Mouse (Mus musculus) kidney, embryonic 16.5 days (tissue): ENCODE measurements at regions not wholly inside any gene's neighbourhood (a gene's known extent, or its start where the extent isn't known, plus 50 kb on each side); places are given as distances from the start of the nearest gene placed in this dataset.

ENCODE experiments used
- ATAC-seq: fragments of 200-750 bp; cut with Nextera tagmentation; 2 replicates; pipeline ENCODE4 v1.8.0; 2017; ENCODE audit warnings: moderate TSS enrichment; ENCODE audit not compliant: low FRiP score, low TSS enrichment
- H3K27ac ChIP-seq: fragments of 300-500 bp; sonication (generic); 2 replicates; pipeline ENCODE4 v1.5.1; 2014; ENCODE audit warnings: low read length
- H3K27me3 ChIP-seq: fragments of 300-500 bp; sonication (generic); 2 replicates; pipeline ENCODE4 v1.6.1; 2014; ENCODE audit warnings: low read length, control low read depth, mixed read lengths; ENCODE audit not compliant: insufficient read depth
- H3K36me3 ChIP-seq: fragments of 300-500 bp; sonication (generic); 2 replicates; pipeline ENCODE4 v1.6.1; 2014; ENCODE audit warnings: low read length, control low read depth, mixed read lengths; ENCODE audit not compliant: insufficient read depth
- H3K4me1 ChIP-seq: fragments of 300-500 bp; sonication (generic); 2 replicates; pipeline ENCODE4 v1.6.1; 2014; ENCODE audit warnings: low read length, control low read depth, mixed read lengths; ENCODE audit not compliant: insufficient read depth
- H3K4me2 ChIP-seq: fragments of 300-500 bp; sonication (generic); replicated peaks from 2 replicates; pipeline ENCODE4 v1.6.1; 2014; ENCODE audit warnings: low read depth, low read length
- H3K4me3 ChIP-seq: fragments of 300-500 bp; sonication (generic); 2 replicates; pipeline ENCODE4 v1.5.1; 2014; ENCODE audit warnings: mild to moderate bottlenecking, low read length
- H3K9ac ChIP-seq: fragments of 300-500 bp; sonication (generic); replicated peaks from 2 replicates; pipeline ENCODE4 v1.6.1; 2014; ENCODE audit warnings: low read length
- H3K9me3 ChIP-seq: fragments of 300-500 bp; sonication (generic); 2 replicates; pipeline ENCODE4 v1.6.1; 2016; ENCODE audit warnings: low read length, control low read depth
- WGBS: fragments of 180-500 bp; shearing (Covaris S2); extraction: QIAGEN DNeasy Blood & Tissue Kit; methylation state at CpG from one replicate; pipeline ENCODE4 v1.1.7; 2014; 5-methylcytosine and 5-hydroxymethylcytosine counted together

DNA sequence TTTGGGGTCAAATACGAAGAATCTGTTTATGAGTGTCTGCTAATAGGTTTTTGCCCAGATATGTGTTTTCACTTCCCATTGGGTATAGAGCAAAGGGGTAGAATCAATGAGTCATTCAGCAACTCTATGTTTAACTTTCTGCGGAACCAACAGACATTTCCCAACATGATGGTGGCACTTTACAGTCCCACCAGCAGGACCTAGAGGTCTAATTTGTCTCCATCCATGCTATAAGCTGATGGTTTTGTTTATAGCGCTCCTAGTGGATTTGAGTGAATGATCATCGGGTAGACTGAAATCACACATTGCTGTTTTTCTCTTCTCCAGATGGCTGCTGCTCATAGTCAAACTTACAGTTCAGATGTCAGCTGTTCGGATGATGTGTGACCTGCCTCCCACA lies 99.7 kb upstream of the Arid5b start:
- Histone ChIP-seq H3K36me3 (no peaks in the 10 kb centered on the region), H3K27ac (no peak overlapping the region), H3K4me3 (no peak overlapping the region), H3K9ac (no peak overlapping the region), H3K4me2 (no peak overlapping the region), H3K27me3 (no peaks in the 10 kb centered on the region), H3K4me1 (no peaks in the 10 kb centered on the region), H3K9me3 (no peaks in the 10 kb centered on the region; the same call in 1 of the 2 replicates)
- ATAC-seq: no peak
- 85% methylated on average over 5 of the region's 5 CpGs for WGBS

DNA sequence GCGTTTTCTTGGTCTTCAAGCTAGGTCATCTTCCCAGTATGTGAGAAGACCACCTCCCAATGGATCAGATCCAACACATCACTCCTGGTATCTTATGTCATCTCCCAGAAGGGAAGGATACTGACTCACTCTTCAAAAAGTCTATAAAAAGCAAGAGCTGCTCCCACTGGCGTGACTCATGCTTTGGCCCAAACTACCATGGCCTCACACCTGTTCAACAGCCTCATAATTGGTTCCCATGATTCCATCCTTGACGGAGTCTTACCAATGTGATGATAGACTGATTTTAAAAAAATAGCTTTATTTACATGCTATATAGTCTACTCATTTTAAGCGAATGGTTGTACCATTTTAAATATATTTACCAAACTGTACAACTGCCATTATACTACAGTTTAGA lies 98.9 kb upstream of the Arid5b start:
- Histone ChIP-seq H3K4me3 (no peak overlapping the region), H3K9ac (no peak overlapping the region), H3K27ac (no peak overlapping the region), H3K4me2 (no peak overlapping the region), H3K9me3 (no peaks in the 10 kb centered on the region; the same call in 1 of the 2 replicates), H3K4me1 (no peaks in the 10 kb centered on the region), H3K36me3 (no peaks in the 10 kb centered on the region), H3K27me3 (no peaks in the 10 kb centered on the region)
- 94% methylated on average over 4 of the region's 4 CpGs for WGBS
- no peak for ATAC-seq

DNA sequence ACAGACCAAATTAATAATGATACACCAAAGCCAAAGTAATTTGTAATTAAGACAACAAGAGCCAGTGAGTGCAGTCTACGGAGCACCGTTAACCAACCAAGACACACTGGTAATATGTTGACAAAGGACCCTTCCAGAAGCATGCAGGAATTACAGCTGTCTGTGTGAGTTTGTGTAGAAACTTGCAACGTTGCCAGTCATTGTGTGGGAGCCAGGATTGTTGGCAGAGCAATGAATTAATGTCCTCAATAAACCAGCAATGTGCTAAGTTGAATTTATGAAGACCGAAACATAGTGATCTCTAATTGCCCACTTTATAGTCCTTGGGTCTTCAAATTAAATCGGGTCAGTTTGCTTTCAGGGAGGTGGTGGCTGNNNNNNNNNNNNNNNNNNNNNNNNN lies 95.3 kb upstream of the Arid5b start:
- Histone ChIP-seq H3K9ac (no peak overlapping the region), H3K9me3 (no peaks in the 10 kb centered on the region), H3K4me1 (no peaks in the 10 kb centered on the region), H3K36me3 (no peaks in the 10 kb centered on the region), H3K27ac (no peak overlapping the region), H3K4me2 (no peak overlapping the region), H3K4me3 (no peak overlapping the region), H3K27me3 (no peaks in the 10 kb centered on the region)
- 61% methylated on average over 5 of the region's 5 CpGs for WGBS
- ATAC-seq: no peak

GRCm38 (mm10) chr10:68371785-68372184 lies 93.2 kb upstream of the Arid5b start:
- no peak overlapping the region for H3K27ac ChIP-seq
- 93% methylated on average over 6 of the region's 6 CpGs for WGBS
- H3K27me3 ChIP-seq: no peaks in the 10 kb centered on the region
- H3K9me3 ChIP-seq: no peaks in the 10 kb centered on the region
- no peak overlapping the region for H3K9ac ChIP-seq
- ATAC-seq: no peak
- H3K4me1 ChIP-seq: no peaks in the 10 kb centered on the region
- no peak overlapping the region for H3K4me3 ChIP-seq
- H3K4me2 ChIP-seq: no peak overlapping the region
- no peaks in the 10 kb centered on the region for H3K36me3 ChIP-seq

DNA sequence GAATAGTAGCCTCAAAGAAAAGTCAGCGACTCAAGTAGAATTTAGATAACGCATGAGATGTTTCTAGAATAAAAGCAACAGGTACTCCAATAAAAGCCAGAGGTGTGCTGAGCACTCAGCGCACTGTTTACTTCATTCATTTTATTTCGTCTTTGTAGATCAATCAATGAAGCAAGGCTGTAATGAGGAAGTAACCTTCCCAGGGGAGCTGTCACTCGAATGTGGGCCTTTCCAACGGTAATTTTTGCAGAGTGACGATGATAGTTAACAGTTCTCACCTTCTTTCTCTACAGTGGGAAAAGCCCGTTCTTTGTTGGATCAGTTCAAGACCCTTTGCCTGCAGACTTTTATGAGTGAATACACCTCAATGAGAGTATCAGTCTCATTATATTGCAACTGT lies 92.4 kb upstream of the Arid5b start:
- no peak overlapping the region for H3K9ac ChIP-seq
- H3K4me2 ChIP-seq: no peak overlapping the region
- no peak overlapping the region for H3K27ac ChIP-seq
- no peaks in the 10 kb centered on the region for H3K27me3 ChIP-seq
- H3K4me1 ChIP-seq: no peaks in the 10 kb centered on the region
- WGBS: 85% methylated on average over 8 of the region's 8 CpGs
- no peak for ATAC-seq
- no peaks in the 10 kb centered on the region for H3K9me3 ChIP-seq
- H3K36me3 ChIP-seq: no peaks in the 10 kb centered on the region
- H3K4me3 ChIP-seq: no peak overlapping the region

DNA sequence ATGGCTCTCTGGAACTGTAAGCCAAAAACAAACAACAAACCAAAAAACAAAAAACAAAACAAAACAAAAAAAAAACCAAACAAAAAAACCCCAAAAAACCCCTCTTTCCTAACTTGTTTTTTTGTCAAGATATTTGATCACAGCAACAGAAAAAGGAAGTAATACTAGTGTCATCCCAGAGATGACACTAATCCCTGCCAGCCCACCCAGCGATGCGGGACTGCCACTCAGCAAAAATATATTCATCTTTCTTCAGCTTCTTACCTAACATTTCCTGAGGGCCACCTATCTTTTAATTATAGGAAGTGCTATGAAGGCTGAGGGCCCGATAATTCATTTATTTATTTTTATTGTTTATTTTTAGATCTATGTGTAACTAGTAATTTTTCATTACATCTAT lies 88.3 kb upstream of the Arid5b start:
- no peak overlapping the region for H3K9ac ChIP-seq
- 97% methylated on average over 3 of the region's 3 CpGs for WGBS
- 0 out of 2 replicates have a peak, but pooled peaks cover 3% of the 10 kb centered on the region for H3K9me3 ChIP-seq
- no peaks in the 10 kb centered on the region for H3K4me1 ChIP-seq
- H3K4me2 ChIP-seq: no peak overlapping the region
- H3K27ac ChIP-seq: no peak overlapping the region
- no peaks in the 10 kb centered on the region for H3K36me3 ChIP-seq
- H3K27me3 ChIP-seq: no peaks in the 10 kb centered on the region
- ATAC-seq: no peak
- H3K4me3 ChIP-seq: no peak overlapping the region

GRCm38 (mm10) chr10:68360765-68361483 lies 82.4 kb upstream of the Arid5b start:
- H3K27ac ChIP-seq: no peak overlapping the region
- no peak overlapping the region for H3K4me3 ChIP-seq
- no peaks in the 10 kb centered on the region for H3K27me3 ChIP-seq
- 76% methylated on average over 6 of the region's 6 CpGs for WGBS
- 0 out of 2 replicates have a peak, but pooled peaks cover 3% of the 10 kb centered on the region for H3K9me3 ChIP-seq
- H3K9ac ChIP-seq: no peak overlapping the region
- ATAC-seq: no peak
- H3K36me3 ChIP-seq: no peaks in the 10 kb centered on the region
- H3K4me2 ChIP-seq: no peak overlapping the region
- peaks cover 14% of the 10 kb centered on the region for H3K4me1 ChIP-seq

- 89% methylated on average over 2 of the region's 2 CpGs for WGBS
- Histone ChIP-seq H3K4me2 (no peak overlapping the region), H3K4me1 (peaks cover 29% of the 10 kb centered on the region), H3K9ac (no peak overlapping the region), H3K4me3 (no peak overlapping the region), H3K9me3 (no peaks in the 10 kb centered on the region), H3K27ac (no peak overlapping the region), H3K36me3 (no peaks in the 10 kb centered on the region), H3K27me3 (no peaks in the 10 kb centered on the region)
- no peak for ATAC-seq
Measured at GRCm38 (mm10) chr10:68359135-68359534, 80.6 kb upstream of the Arid5b start.

- ATAC-seq: no peak
- WGBS: 19% methylated on average over 6 of the region's 6 CpGs
- H3K27ac ChIP-seq: peak overlapping the region; percentile 54
Measured at GRCm38 (mm10) chr10:68356973-68357372, 78.4 kb upstream of the Arid5b start.

DNA sequence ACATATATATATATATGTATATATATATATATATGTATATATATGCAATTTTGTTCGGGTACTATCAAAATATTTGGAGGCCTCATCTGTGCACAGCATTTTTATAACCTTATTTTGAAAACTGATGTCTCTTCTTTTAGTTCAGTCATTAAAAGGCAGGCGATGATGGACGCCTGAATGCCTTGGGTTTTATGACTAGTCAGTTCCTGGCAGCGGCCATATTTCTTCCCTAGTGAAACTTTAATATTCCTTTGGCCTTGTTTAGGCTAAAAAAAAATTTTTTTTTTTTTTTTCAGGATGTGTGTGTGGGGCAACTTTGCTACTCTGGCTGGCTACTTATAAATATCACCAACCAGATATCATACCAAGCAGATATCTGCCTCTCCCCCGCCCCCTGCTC lies 78.0 kb upstream of the Arid5b start:
- peak overlapping the region; percentile 54 for H3K27ac ChIP-seq
- no peak for ATAC-seq
- H3K4me2 ChIP-seq: no peak overlapping the region
- H3K27me3 ChIP-seq: no peaks in the 10 kb centered on the region
- H3K9me3 ChIP-seq: no peaks in the 10 kb centered on the region
- no peak overlapping the region for H3K9ac ChIP-seq
- peaks cover 43% of the 10 kb centered on the region for H3K4me1 ChIP-seq
- no peak overlapping the region for H3K4me3 ChIP-seq
- 54% methylated on average over 5 of the region's 5 CpGs for WGBS
- no peaks in the 10 kb centered on the region for H3K36me3 ChIP-seq

More at GRCm38 (mm10) chr10:68356973-68357372, 78.4 kb upstream of the Arid5b start:
- no peak overlapping the region for H3K4me3 ChIP-seq
- H3K9ac ChIP-seq: no peak overlapping the region
- no peaks in the 10 kb centered on the region for H3K9me3 ChIP-seq
- no peaks in the 10 kb centered on the region for H3K27me3 ChIP-seq
- no peak overlapping the region for H3K4me2 ChIP-seq
- no peaks in the 10 kb centered on the region for H3K36me3 ChIP-seq
- H3K4me1 ChIP-seq: peaks cover 41% of the 10 kb centered on the region
